In the genomic region with DNA sequence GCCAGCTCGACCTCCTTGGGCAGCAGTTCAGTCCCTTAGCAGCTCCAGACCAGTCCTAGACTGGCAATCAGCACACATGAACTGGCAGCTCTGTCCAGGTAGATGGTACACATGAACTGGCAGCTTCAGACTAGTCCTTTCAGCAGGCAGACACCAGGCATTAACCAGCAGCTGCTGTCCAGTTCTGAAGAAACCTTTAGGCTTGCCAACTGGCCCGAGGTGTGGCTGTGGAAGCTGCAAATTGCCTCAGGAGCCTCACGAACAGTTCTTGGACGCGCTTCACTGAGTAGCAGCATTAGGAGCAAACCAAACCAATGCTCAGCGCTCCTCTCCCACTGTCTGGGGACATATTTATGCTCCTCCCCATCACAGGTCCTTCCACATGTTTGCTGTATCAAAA, we compare ENCODE assay signal across 20 mouse cellular contexts.
DNase-seq lines count a peak whose midpoint lies in the region; ATAC-seq lines count a peak whose summit lies in the region.
"Had no signal": no experiment of that assay in that cellular context is flagged by ENCODE, and none has a peak within 500 bp of the region (broad histone marks: within the 10 kb centered on the region; RNA-seq: fewer than 3 reads in every experiment).

No protein-coding gene starts in this region.

- H3K4me1 ChIP-seq in heart, embryonic 10.5 days = peaks cover 8% of the 10 kb centered on the region
- 0 out of 2 replicates have a peak, but pooled peaks cover 7% of the 10 kb centered on the region for H3K4me1 ChIP-seq in kidney, embryonic 16.5 days (ENCODE audit: insufficient read depth, low read length)
- no peaks in the 10 kb centered on the region for H3K4me1 ChIP-seq in hindbrain, embryonic 14.5 days (replicated peaks; ENCODE audit: control insufficient read depth, insufficient read depth, low read length)
- H3K4me1 ChIP-seq: embryonic facial prominence, embryonic 15.5 days; forebrain, embryonic 15.5 days; heart, embryonic 12.5 days; hindbrain, embryonic 15.5 days had no signal

- no peaks in the 10 kb centered on the region for H3K9me3 ChIP-seq in heart, embryonic 10.5 days
- no peaks in the 10 kb centered on the region for H3K9me3 ChIP-seq in kidney, embryonic 16.5 days (ENCODE audit: low read length)
- H3K9me3 ChIP-seq in hindbrain, embryonic 14.5 days (ENCODE audit: control insufficient read depth, low read length) = no peaks in the 10 kb centered on the region
- H3K9me3 ChIP-seq: embryonic facial prominence, embryonic 15.5 days; forebrain, embryonic 10.5 days; forebrain, embryonic 15.5 days; heart, embryonic 12.5 days; hindbrain, embryonic 10.5 days; hindbrain, embryonic 15.5 days had no signal

- 83% methylated on average over 6 of the region's 6 CpGs for WGBS in heart, embryonic 10.5 days
- WGBS in kidney, embryonic 16.5 days = 62% methylated on average over 6 of the region's 6 CpGs
- 75% methylated on average over 6 of the region's 6 CpGs for WGBS in hindbrain, embryonic 14.5 days

- peak; percentile 70 for DNase-seq in heart, adult 11 months
- DNase-seq in heart, embryonic 10.5 days (ENCODE audit: low spot score) = no peak
- peak; percentile 51 to 78 for DNase-seq in kidney, adult 8-10 months
- DNase-seq in NIH3T3 (ENCODE audit: low read depth) = peak; percentile 30
- DNase-seq in kidney, postnatal 25 days = peak; percentile 53 to 63
- DNase-seq in hindbrain, embryonic 14.5 days (ENCODE audit: low spot score) = no peak
- DNase-seq: adrenal gland, postnatal 36 days; cerebellum, postnatal 14 days; embryo, embryonic 11 days; heart, adult 2 months had no signal

- no peaks in the 10 kb centered on the region for H3K27me3 ChIP-seq in heart, embryonic 10.5 days (ENCODE audit: insufficient read depth, poor library complexity, severe bottlenecking)
- no peaks in the 10 kb centered on the region for H3K27me3 ChIP-seq in kidney, embryonic 16.5 days (ENCODE audit: insufficient read depth, low read length)
- no peaks in the 10 kb centered on the region for H3K27me3 ChIP-seq in hindbrain, embryonic 14.5 days (ENCODE audit: control insufficient read depth, insufficient read depth, low read length)
- H3K27me3 ChIP-seq: embryonic facial prominence, embryonic 15.5 days; forebrain, embryonic 15.5 days; heart, embryonic 12.5 days; hindbrain, embryonic 15.5 days; Patski had no signal

- no peak overlapping the region for H3K4me3 ChIP-seq in heart, embryonic 10.5 days
- H3K4me3 ChIP-seq in kidney, embryonic 16.5 days (ENCODE audit: low read length) = no peak overlapping the region
- H3K4me3 ChIP-seq in hindbrain, embryonic 14.5 days (replicated peaks; ENCODE audit: low read length) = no peak overlapping the region
- H3K4me3 ChIP-seq: embryonic facial prominence, embryonic 15.5 days; erythroblast, embryonic 14.5 days; forebrain, embryonic 10.5 days; forebrain, embryonic 15.5 days; heart, adult 2 months; heart, embryonic 12.5 days; hindbrain, embryonic 10.5 days; hindbrain, embryonic 15.5 days had no signal

- H3K27ac ChIP-seq in heart, embryonic 10.5 days = no peak overlapping the region
- H3K27ac ChIP-seq in kidney, embryonic 16.5 days (ENCODE audit: low read length) = no peak overlapping the region
- H3K27ac ChIP-seq in hindbrain, embryonic 14.5 days = no peak overlapping the region
- H3K27ac ChIP-seq: embryonic facial prominence, embryonic 15.5 days; forebrain, embryonic 10.5 days; forebrain, embryonic 15.5 days; heart, adult 2 months; hindbrain, embryonic 10.5 days; hindbrain, embryonic 15.5 days had no signal

- H3K4me2 ChIP-seq in kidney, embryonic 16.5 days (replicated peaks; ENCODE audit: low read depth, low read length) = no peak overlapping the region
- no peak overlapping the region for H3K4me2 ChIP-seq in hindbrain, embryonic 14.5 days (replicated peaks)
- H3K4me2 ChIP-seq: embryonic facial prominence, embryonic 15.5 days; forebrain, embryonic 15.5 days; heart, embryonic 12.5 days; hindbrain, embryonic 15.5 days had no signal

- peaks cover 3% of the 10 kb centered on the region; the same call in 1 of the 2 replicates for H3K36me3 ChIP-seq in heart, embryonic 10.5 days
- no peaks in the 10 kb centered on the region for H3K36me3 ChIP-seq in kidney, embryonic 16.5 days (ENCODE audit: insufficient read depth, low read length)
- H3K36me3 ChIP-seq in hindbrain, embryonic 14.5 days (replicated peaks; ENCODE audit: control insufficient read depth, insufficient read depth) = no peaks in the 10 kb centered on the region
- H3K36me3 ChIP-seq: embryonic facial prominence, embryonic 15.5 days; forebrain, embryonic 10.5 days; forebrain, embryonic 15.5 days; hindbrain, embryonic 10.5 days; hindbrain, embryonic 15.5 days had no signal

- no peak overlapping the region for H3K9ac ChIP-seq in kidney, embryonic 16.5 days (replicated peaks; ENCODE audit: low read length)
- no peak overlapping the region for H3K9ac ChIP-seq in hindbrain, embryonic 14.5 days
- H3K9ac ChIP-seq: embryonic facial prominence, embryonic 15.5 days; forebrain, embryonic 15.5 days; heart, embryonic 12.5 days; hindbrain, embryonic 15.5 days had no signal

- ATAC-seq in kidney, embryonic 16.5 days (ENCODE audit: low FRiP score, low TSS enrichment) = no peak
- ATAC-seq in hindbrain, embryonic 14.5 days (ENCODE audit: low FRiP score) = no peak
- ATAC-seq: activated CD4-positive, CD25-positive, alpha-beta regulatory T cell, adult 4 months; forebrain, embryonic 15.5 days; Patski had no signal

Comparison
In these comparisons a context has a peak if more than half of its experiments do, and no peak if none do; other contexts are left out.
1. DNase-seq: peak in heart, adult 11 months (single experiment), kidney, adult 8-10 months (2 of 2), NIH3T3 (single experiment) and kidney, postnatal 25 days (2 of 2); none in heart, embryonic 10.5 days (single experiment) and hindbrain, embryonic 14.5 days (single experiment).